Mouse (Mus musculus): ENCODE measurements around the gene Mybphl. TPM values are rescaled to one million over a fixed set of nuclear protein-coding genes. Genes with fewer than 3 reads are reported as not detected.

Mybphl gene
- polyA plus RNA-seq, 1 experiment: not detected

GRCm38 (mm10) chr3:108425624-108426018 is 60.9 kb downstream of the Mybphl start:
- H3K4me3 ChIP-seq: no peak overlapping the region
- peaks cover 2% of the 10 kb centered on the region for H3K27me3 ChIP-seq (ENCODE audit: control insufficient read depth, insufficient read depth, insufficient read length)
- H3K4me2 ChIP-seq (ENCODE audit: low read depth): no peak overlapping the region
- H3K79me2 ChIP-seq (ENCODE audit: control insufficient read depth, insufficient read depth): no peaks in the 10 kb centered on the region
- no peak for TF ChIP-seq REST (IDR thresholded peaks at IDR 0.05; ENCODE audit: insufficient read depth, insufficient read length)
- peak; percentile 79 for TF ChIP-seq POLR2AphosphoS2 (IDR thresholded peaks at IDR 0.05; ENCODE audit: insufficient read length, low read depth)
- no peak for TF ChIP-seq USF1 (IDR thresholded peaks at IDR 0.05; ENCODE audit: low read depth)
- no peak for TF ChIP-seq E2F4 (IDR thresholded peaks at IDR 0.05; ENCODE audit: insufficient read depth)
- TF ChIP-seq CEBPB (IDR thresholded peaks at IDR 0.05; ENCODE audit: insufficient read depth, poor library complexity, severe bottlenecking): no peak
- TF ChIP-seq SRF (IDR thresholded peaks at IDR 0.05; ENCODE audit: control insufficient read depth, insufficient read length, low read depth): no peak
- peak; percentile 18 for TF ChIP-seq POLR2A (IDR thresholded peaks at IDR 0.05; ENCODE audit: insufficient read length, low read depth)
- no peak for TF ChIP-seq MYOG (IDR thresholded peaks at IDR 0.05; ENCODE audit: control insufficient read depth in 1 of 3, insufficient read depth in 1 of 3, insufficient read length in 2 of 3, low read depth in 2 of 3)
- no peak for TF ChIP-seq MYOD1 (IDR thresholded peaks at IDR 0.05; ENCODE audit: control insufficient read depth in 1 of 3, insufficient read length in 2 of 3, low read depth in 2 of 3)
- H3K36me3 ChIP-seq (ENCODE audit: control insufficient read depth, insufficient read depth): peaks cover 51% of the 10 kb centered on the region
- no peak overlapping the region for H3ac ChIP-seq (ENCODE audit: control insufficient read depth, insufficient read length)

Other genes with a start within 250 kb of the Mybphl start
- gene Gnai3, start 218.8 kb upstream of the Mybphl start, polyA plus RNA-seq (2012; fragmentation: generic; extraction: Trizol): 20.1 TPM
- 0.06 TPM for gene Gpr61, start 210.0 kb upstream of the Mybphl start, polyA plus RNA-seq (2012; fragmentation: generic; extraction: Trizol)
- 3.3 TPM for gene Amigo1, start 178.6 kb upstream of the Mybphl start, polyA plus RNA-seq (2012; fragmentation: generic; extraction: Trizol)
- 3.2 TPM for gene Cyb561d1, start 163.7 kb upstream of the Mybphl start, polyA plus RNA-seq (2012; fragmentation: generic; extraction: Trizol)
- gene Atxn7l2, start 154.0 kb upstream of the Mybphl start, polyA plus RNA-seq (2012; fragmentation: generic; extraction: Trizol): 2.7 TPM
- gene Sypl2, start 138.3 kb upstream of the Mybphl start, polyA plus RNA-seq (2012; fragmentation: generic; extraction: Trizol): 0.28 TPM
- 191 TPM for gene Psma5, start 108.0 kb upstream of the Mybphl start, polyA plus RNA-seq (2012; fragmentation: generic; extraction: Trizol)
- 6.0 TPM for gene Sort1, start 80.8 kb upstream of the Mybphl start, polyA plus RNA-seq (2012; fragmentation: generic; extraction: Trizol)
- 16.5 TPM for gene Psrc1, start 18.9 kb downstream of the Mybphl start, polyA plus RNA-seq (2012; fragmentation: generic; extraction: Trizol)
- not detected for gene Celsr2, start 50.6 kb downstream of the Mybphl start, polyA plus RNA-seq (2012; fragmentation: generic; extraction: Trizol)
- 685 TPM for gene Sars, start 80.3 kb downstream of the Mybphl start, polyA plus RNA-seq (2012; fragmentation: generic; extraction: Trizol)
- gene 1700013F07Rik, start 169.2 kb downstream of the Mybphl start, polyA plus RNA-seq (2012; fragmentation: generic; extraction: Trizol): 0.76 TPM
- gene 5330417C22Rik, start 171.6 kb downstream of the Mybphl start, polyA plus RNA-seq (2012; fragmentation: generic; extraction: Trizol): 0.05 TPM
- gene Tmem167b, start 197.6 kb downstream of the Mybphl start, polyA plus RNA-seq (2012; fragmentation: generic; extraction: Trizol): 21.7 TPM
- 19.9 TPM for gene Taf13, start 206.8 kb downstream of the Mybphl start, polyA plus RNA-seq (2012; fragmentation: generic; extraction: Trizol)
- 5.2 TPM for gene Wdr47, start 226.4 kb downstream of the Mybphl start, polyA plus RNA-seq (2012; fragmentation: generic; extraction: Trizol)

Measured in myocyte (in vitro differentiated cells).